Mouse (Mus musculus) left cerebral cortex, postnatal 25 days (tissue): ENCODE data around the gene C2cd4c. TPM values are rescaled to one million over a fixed set of nuclear protein-coding genes. Genes with fewer than 3 reads are reported as not detected.

Experiments used
- DNase-seq, 2 experiments: peaks; one replicate each; pipeline ENCODE4 v3.0.0; 2022; ENCODE audit warnings: low spot score in 2 of 2, mixed read lengths in 1 of 2
- intact Hi-C: fragments of 180-260 bp; cut with DNase I; formaldehyde crosslinking; loops from one replicate; pipeline ENCODE4 v1.15.1; 2025
- total RNA-seq, 2 experiments: library from RNA; stranded (reverse); gene quantifications; 2 replicates each; pipeline ENCODE4 v1.2.3; 2021

C2cd4c gene
- total RNA-seq, 2 experiments from 2014 or later = 15.2 to 18.6 TPM

- DNase-seq = peak in 1 of 2 experiments; percentile 61
- intact Hi-C loops = no loop called here
Observed at GRCm38 (mm10) chr10:79615860-79616259, 2.0 kb upstream of the C2cd4c start.

- no peak for DNase-seq
- intact Hi-C loops = no loop called here
Observed at GRCm38 (mm10) chr10:79614305-79614643, 449 bp upstream of the C2cd4c start.

GRCm38 (mm10) chr10:79612192-79613135 lies 1.4 kb downstream of the C2cd4c start:
- intact Hi-C loops = no loop called here
- no peak for DNase-seq

GRCm38 (mm10) chr10:79611296-79611695 lies 2.5 kb downstream of the C2cd4c start:
- no peak for DNase-seq
- intact Hi-C loops = no loop called here

GRCm38 (mm10) chr10:79609276-79609675 lies 4.5 kb downstream of the C2cd4c start:
- intact Hi-C loops = no loop called here
- no peak for DNase-seq

- intact Hi-C loops = no loop called here
- DNase-seq = no peak
Observed at GRCm38 (mm10) chr10:79607892-79608291, 5.9 kb downstream of the C2cd4c start.

- intact Hi-C loops = no loop called here
- no peak for DNase-seq
Observed at GRCm38 (mm10) chr10:79606537-79606936, 7.3 kb downstream of the C2cd4c start.

- intact Hi-C loops = loop anchor here (1.0 kb wide), 1 partner anchor 71 kb away; the partner anchor contains the start of gene Tpgs1
- no peak for DNase-seq
Observed at GRCm38 (mm10) chr10:79597936-79598230, 15.9 kb downstream of the C2cd4c start.

- DNase-seq = peak; percentile 79 to 95
- intact Hi-C loops = loop anchor here (1.0 kb wide), 1 partner anchor 72 kb away; the partner anchor contains the start of gene Tpgs1
Observed at GRCm38 (mm10) chr10:79597051-79597935, 16.5 kb downstream of the C2cd4c start.

GRCm38 (mm10) chr10:79595590-79595929 lies 18.3 kb downstream of the C2cd4c start:
- DNase-seq = no peak
- intact Hi-C loops = loop anchor here (1.0 kb wide), 2 partner anchors 54 to 69 kb away; partner anchors contain the start of gene Madcam1

GRCm38 (mm10) chr10:79594872-79595589 lies 18.8 kb downstream of the C2cd4c start:
- DNase-seq = peak; percentile 75 to 80
- intact Hi-C loops = loop anchor here (1.0 kb wide), 2 partner anchors 54 to 69 kb away; partner anchors contain the start of gene Madcam1

GRCm38 (mm10) chr10:79594111-79594510 lies 19.7 kb downstream of the C2cd4c start:
- DNase-seq = no peak
- intact Hi-C loops = no loop called here

GRCm38 (mm10) chr10:79590702-79591101 lies 23.1 kb downstream of the C2cd4c start:
- DNase-seq = no peak
- intact Hi-C loops = no loop called here

GRCm38 (mm10) chr10:79587752-79588126 lies 26.1 kb downstream of the C2cd4c start:
- no peak for DNase-seq
- intact Hi-C loops = no loop called here

- no peak for DNase-seq
- intact Hi-C loops = no loop called here
Observed at GRCm38 (mm10) chr10:79587061-79587751, 26.6 kb downstream of the C2cd4c start, which contains the start of gene Theg. Gene Theg, minus strand, starts transcription at chr10:79587331.

- intact Hi-C loops = no loop called here
- no peak for DNase-seq
Observed at GRCm38 (mm10) chr10:79586243-79586642, 27.6 kb downstream of the C2cd4c start.

GRCm38 (mm10) chr10:79585723-79586122 lies 28.1 kb downstream of the C2cd4c start:
- intact Hi-C loops = no loop called here
- no peak for DNase-seq

- intact Hi-C loops = no loop called here
- no peak for DNase-seq
Observed at GRCm38 (mm10) chr10:79585136-79585535, 28.7 kb downstream of the C2cd4c start.

GRCm38 (mm10) chr10:79584426-79584825 lies 29.4 kb downstream of the C2cd4c start:
- intact Hi-C loops = no loop called here
- no peak for DNase-seq
